Mouse (Mus musculus) cerebellum, postnatal 10 days (tissue): ENCODE measurements at regions not wholly inside any gene's neighbourhood (a gene's known extent, or its start where the extent isn't known, plus 50 kb on each side); places are given as distances from the start of the nearest gene placed in this dataset.

Experiments
- DNase-seq, 2 experiments: peaks; one replicate each; pipeline ENCODE4 v3.0.0; 2021; ENCODE audit warnings: mixed read lengths in 2 of 2

GRCm38 (mm10) chr13:94709691-94710573 lies 78.8 kb upstream of the Tbca start:
- peak; percentile 51 to 55 for DNase-seq

DNA sequence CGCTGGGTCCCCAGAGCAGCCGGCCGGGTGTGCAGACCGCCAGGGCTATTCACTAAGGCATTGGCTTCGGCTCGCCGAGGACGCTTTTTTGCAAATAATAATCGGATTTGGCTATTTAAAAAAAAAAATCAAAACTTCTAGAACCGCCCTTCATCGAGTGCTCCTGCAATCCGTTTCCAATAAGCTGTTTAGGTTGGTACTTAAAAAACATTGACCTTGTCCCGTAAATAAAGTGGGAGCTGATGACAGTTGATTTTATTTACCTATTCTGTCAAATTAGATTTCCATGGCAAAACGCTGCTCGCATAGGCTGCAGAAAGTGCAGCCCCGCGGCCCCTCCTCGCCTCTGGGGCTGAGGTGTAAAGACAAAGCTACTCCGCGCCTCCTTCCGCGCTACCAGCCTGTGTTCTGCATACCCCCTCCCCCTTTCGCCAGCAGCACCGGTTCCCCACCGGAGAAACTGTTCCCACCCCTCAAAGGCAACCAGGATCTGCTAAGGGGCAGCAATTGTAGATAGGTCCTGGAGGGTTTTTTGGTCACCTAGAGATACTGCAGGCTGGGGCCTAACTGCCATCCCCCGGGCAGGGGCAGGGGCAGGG lies 78.0 kb upstream of the Tbca start:
- DNase-seq = no peak

- no peak for DNase-seq
Observed at GRCm38 (mm10) chr13:94713451-94713850, 75.3 kb upstream of the Tbca start.

GRCm38 (mm10) chr13:94721625-94722024 lies 67.1 kb upstream of the Tbca start:
- DNase-seq = no peak
